Mouse (Mus musculus) forebrain, embryonic 14.5 days (tissue): ENCODE data around the gene Daam1. TPM values are rescaled to one million over a fixed set of nuclear protein-coding genes. Genes with fewer than 3 reads are reported as not detected.

Experiments
- ATAC-seq: fragments of 200-750 bp; cut with Nextera tagmentation; 2 replicates; pipeline ENCODE4 v1.8.0; 2017; ENCODE audit warnings: mild to moderate bottlenecking, moderate library complexity
- DNase-seq: peaks from one replicate; pipeline ENCODE4 v3.0.0-alpha.2; 2015; ENCODE audit warnings: low spot score
- H3K27ac ChIP-seq: fragments of 300-500 bp; sonication (generic); 2 replicates; pipeline ENCODE4 v1.5.1; 2014; ENCODE audit warnings: low read depth, mild to moderate bottlenecking, control low read depth, low read length, moderate library complexity
- H3K27me3 ChIP-seq: fragments of 300-500 bp; sonication (generic); replicated peaks from 2 replicates; pipeline ENCODE4 v1.6.1; 2014; ENCODE audit warnings: low read length, control low read depth, mixed read lengths; ENCODE audit not compliant: control insufficient read depth, insufficient read depth
- H3K36me3 ChIP-seq: fragments of 300-500 bp; sonication (generic); 2 replicates; pipeline ENCODE4 v1.6.1; 2014; ENCODE audit warnings: low read length, control low read depth; ENCODE audit not compliant: control insufficient read depth, insufficient read depth
- H3K4me1 ChIP-seq: fragments of 300-500 bp; sonication (generic); 2 replicates; pipeline ENCODE4 v1.6.1; 2014; ENCODE audit warnings: antibody characterized with exemption, low read length, control low read depth; ENCODE audit not compliant: control insufficient read depth, insufficient read depth
- H3K4me2 ChIP-seq: fragments of 300-500 bp; sonication (generic); 2 replicates; pipeline ENCODE4 v1.6.1; 2014; ENCODE audit warnings: mild to moderate bottlenecking, control low read depth, low read length
- H3K4me3 ChIP-seq: fragments of 300-500 bp; sonication (generic); 2 replicates; pipeline ENCODE4 v1.5.1; 2014; ENCODE audit warnings: low read depth, low read length, control low read depth
- H3K9ac ChIP-seq: fragments of 300-500 bp; sonication (generic); 2 replicates; pipeline ENCODE4 v1.6.1; 2014; ENCODE audit warnings: mild to moderate bottlenecking, low read length, control low read depth, moderate library complexity
- H3K9me3 ChIP-seq: fragments of 300-500 bp; sonication (generic); replicated peaks from 2 replicates; pipeline ENCODE4 v1.6.1; 2016; ENCODE audit warnings: low read length, control low read depth, mixed read lengths; ENCODE audit not compliant: control insufficient read depth
- whole genome bisulfite sequencing: fragments of 180-500 bp; shearing (Covaris S2); extraction: QIAGEN DNeasy Blood & Tissue Kit; methylation state at CpG from one replicate; pipeline ENCODE4 v1.1.7; 2014; 5-methylcytosine and 5-hydroxymethylcytosine counted together
- polyA plus RNA-seq: library from polyadenylated mRNA; unstranded; fragments of >200 nt; fragmentation: Nextera tagmentation; extraction: Ambion mirVana; gene quantifications from 2 replicates; pipeline ENCODE4 v1.2.1, GENCODE M21; 2014

The Daam1 gene
- polyA plus RNA-seq, 1 experiment from 2014 or later = 29.9 TPM

- Histone ChIP-seq H3K27ac (no peak overlapping the region), H3K36me3 (no peaks in the 10 kb centered on the region), H3K27me3 (no peaks in the 10 kb centered on the region; the same call in 1 of the 2 replicates), H3K4me1 (no peaks in the 10 kb centered on the region), H3K4me2 (no peak overlapping the region), H3K9me3 (no peaks in the 10 kb centered on the region), H3K9ac (no peak overlapping the region), H3K4me3 (no peak overlapping the region)
- DNase-seq = peak; percentile 36
- WGBS = 84% methylated on average over 8 of the region's 8 CpGs
- no peak for ATAC-seq
Measured at GRCm38 (mm10) chr12:71821743-71822142, 9.1 kb upstream of the Daam1 start.

GRCm38 (mm10) chr12:71824927-71825326 lies 6.0 kb upstream of the Daam1 start:
- WGBS = 65% methylated on average over 6 of the region's 6 CpGs
- H3K9me3 ChIP-seq = no peaks in the 10 kb centered on the region
- H3K36me3 ChIP-seq = no peaks in the 10 kb centered on the region
- no peaks in the 10 kb centered on the region; the same call in 1 of the 2 replicates for H3K4me1 ChIP-seq
- DNase-seq (no peak), ATAC-seq (no peak)
- H3K4me2 ChIP-seq = no peak overlapping the region
- no peak overlapping the region for H3K27ac ChIP-seq
- H3K4me3 ChIP-seq = no peak overlapping the region
- H3K27me3 ChIP-seq = no peaks in the 10 kb centered on the region; the same call in 1 of the 2 replicates
- no peak overlapping the region for H3K9ac ChIP-seq

GRCm38 (mm10) chr12:71830139-71830538 lies 739 bp upstream of the Daam1 start:
- H3K9me3 ChIP-seq = no peaks in the 10 kb centered on the region
- H3K36me3 ChIP-seq = no peaks in the 10 kb centered on the region
- peak overlapping the region; percentile 15 for H3K27ac ChIP-seq
- H3K27me3 ChIP-seq = no peaks in the 10 kb centered on the region; the same call in 1 of the 2 replicates
- peak overlapping the region; percentile 65 for H3K9ac ChIP-seq
- H3K4me3 ChIP-seq = peak overlapping the region; percentile 57
- H3K4me2 ChIP-seq = peak overlapping the region; percentile 56
- H3K4me1 ChIP-seq = peaks cover 23% of the 10 kb centered on the region
- DNase-seq = no peak
- no peak for ATAC-seq
- 17% methylated on average over 10 of the region's 10 CpGs for WGBS

- no peaks in the 10 kb centered on the region for H3K36me3 ChIP-seq
- DNase-seq = peak; percentile 41
- peaks cover 32% of the 10 kb centered on the region for H3K4me1 ChIP-seq
- under 1% methylated on average over 55 of the region's 59 CpGs for WGBS
- no peaks in the 10 kb centered on the region for H3K27me3 ChIP-seq
- H3K9ac ChIP-seq = peak overlapping the region; percentile 96
- H3K4me2 ChIP-seq = peak overlapping the region; percentile 75
- H3K27ac ChIP-seq = peak overlapping the region; percentile 96
- peak overlapping the region; percentile 57 for H3K4me3 ChIP-seq
- no peaks in the 10 kb centered on the region for H3K9me3 ChIP-seq
- peak; percentile 47 for ATAC-seq
Measured at GRCm38 (mm10) chr12:71831258-71832087, 595 bp downstream of the Daam1 start.

- DNase-seq (peak; percentile 93), ATAC-seq (no peak)
- Histone ChIP-seq H3K27ac (no peak overlapping the region; the same call in 1 of the 2 replicates), H3K9ac (peak overlapping the region; percentile 96), H3K27me3 (no peaks in the 10 kb centered on the region), H3K9me3 (no peaks in the 10 kb centered on the region), H3K4me3 (peak overlapping the region; percentile 57), H3K4me2 (peak overlapping the region; percentile 75), H3K4me1 (peaks cover 35% of the 10 kb centered on the region), H3K36me3 (no peaks in the 10 kb centered on the region)
- 0% methylated on average over 12 of the region's 12 CpGs for WGBS
Measured at GRCm38 (mm10) chr12:71832225-71832624, 1.3 kb downstream of the Daam1 start.

- H3K4me3 ChIP-seq = no peak overlapping the region
- 80% methylated on average over 7 of the region's 7 CpGs for WGBS
- peak overlapping the region; percentile 9; the same call in 1 of the 2 replicates for H3K4me2 ChIP-seq
- peaks cover 42% of the 10 kb centered on the region for H3K4me1 ChIP-seq
- ATAC-seq = no peak
- no peaks in the 10 kb centered on the region for H3K27me3 ChIP-seq
- H3K9me3 ChIP-seq = no peaks in the 10 kb centered on the region
- H3K36me3 ChIP-seq = no peaks in the 10 kb centered on the region
- H3K27ac ChIP-seq = no peak overlapping the region
- no peak for DNase-seq
- no peak overlapping the region for H3K9ac ChIP-seq
Measured at GRCm38 (mm10) chr12:71834041-71834440, 3.2 kb downstream of the Daam1 start.

GRCm38 (mm10) chr12:71835966-71836668 lies 5.2 kb downstream of the Daam1 start:
- ATAC-seq (no peak), DNase-seq (peak; percentile 47)
- Histone ChIP-seq H3K27me3 (no peaks in the 10 kb centered on the region), H3K4me1 (peaks cover 49% of the 10 kb centered on the region), H3K4me2 (no peak overlapping the region), H3K9me3 (no peaks in the 10 kb centered on the region), H3K27ac (no peak overlapping the region), H3K4me3 (no peak overlapping the region), H3K9ac (no peak overlapping the region), H3K36me3 (no peaks in the 10 kb centered on the region)
- WGBS = 70% methylated on average over 5 of the region's 5 CpGs

- no peaks in the 10 kb centered on the region for H3K36me3 ChIP-seq
- no peak overlapping the region for H3K27ac ChIP-seq
- WGBS = 94% methylated on average over 6 of the region's 6 CpGs
- DNase-seq (no peak), ATAC-seq (no peak)
- no peaks in the 10 kb centered on the region for H3K9me3 ChIP-seq
- no peak overlapping the region for H3K4me2 ChIP-seq
- peaks cover 53% of the 10 kb centered on the region for H3K4me1 ChIP-seq
- H3K4me3 ChIP-seq = no peak overlapping the region
- no peaks in the 10 kb centered on the region for H3K27me3 ChIP-seq
- no peak overlapping the region for H3K9ac ChIP-seq
Measured at GRCm38 (mm10) chr12:71836776-71837175, 5.9 kb downstream of the Daam1 start.

- H3K4me1 ChIP-seq = peaks cover 56% of the 10 kb centered on the region
- no peaks in the 10 kb centered on the region for H3K9me3 ChIP-seq
- no peak for DNase-seq
- WGBS = 85% methylated on average over 5 of the region's 5 CpGs
- no peak overlapping the region for H3K27ac ChIP-seq
- H3K4me2 ChIP-seq = no peak overlapping the region
- no peaks in the 10 kb centered on the region for H3K36me3 ChIP-seq
- H3K4me3 ChIP-seq = no peak overlapping the region
- no peak for ATAC-seq
- no peak overlapping the region for H3K9ac ChIP-seq
- H3K27me3 ChIP-seq = no peaks in the 10 kb centered on the region
Measured at GRCm38 (mm10) chr12:71837576-71837975, 6.7 kb downstream of the Daam1 start.
